ENCODE assay signal across 26 mouse cellular contexts in genomic region chr2:60234506-60234905, GRCm38 (mm10). TPM values are rescaled to one million over a fixed set of nuclear protein-coding genes. Genes with fewer than 3 reads are reported as not detected.
DNase-seq lines count a peak whose midpoint lies in the region; ATAC-seq and TF ChIP-seq lines count a peak whose summit lies in the region.
"Had no signal": no experiment of that assay in that cellular context is flagged by ENCODE, and none has a peak within 500 bp of the region (broad histone marks: within the 10 kb centered on the region; RNA-seq: fewer than 3 reads in every experiment).

No protein-coding gene starts in this region.

- 81% methylated on average over 7 of the region's 7 CpGs for whole genome bisulfite sequencing in lung, postnatal 0 days

- H3K27ac ChIP-seq in lung, postnatal 0 days (ENCODE audit: low read length): no peak overlapping the region
- H3K27ac ChIP-seq: forebrain, embryonic 10.5 days; gastrocnemius, adult 2 months; heart, embryonic 13.5 days; hindbrain, embryonic 14.5 days; hindbrain, postnatal 0 days had no signal

- ATAC-seq in lung, postnatal 0 days: no peak
- ATAC-seq: activated CD4-positive, CD25-positive, alpha-beta regulatory T cell, adult 4 months; CD4-positive, CD25-positive, alpha-beta regulatory T cell, adult 4 months; forebrain, embryonic 14.5 days; forebrain, postnatal 0 days; hindbrain, postnatal 0 days; inflammation-experienced regulatory T-cells, adult 6 months; intestine, embryonic 16.5 days had no signal

- no peak for TF ChIP-seq CTCF in lung, postnatal 0 days (IDR thresholded peaks at IDR 0.05)

- H3K4me1 ChIP-seq in lung, postnatal 0 days (ENCODE audit: insufficient read depth, low read depth, low read length): no peaks in the 10 kb centered on the region
- H3K4me1 ChIP-seq: forebrain, embryonic 10.5 days had no signal

- peaks cover 41% of the 10 kb centered on the region for H3K36me3 ChIP-seq in lung, postnatal 0 days (ENCODE audit: insufficient read depth, low read length)
- H3K36me3 ChIP-seq in splenic B cell, adult 2 months (ENCODE audit: control insufficient read depth, insufficient read depth, low read length, poor library complexity, severe bottlenecking): peaks cover 22% of the 10 kb centered on the region; the same call in 1 of the 2 replicates

- H3K9me3 ChIP-seq in lung, postnatal 0 days (ENCODE audit: low read length): no peaks in the 10 kb centered on the region
- H3K9me3 ChIP-seq: forebrain, embryonic 10.5 days; G1E; heart, embryonic 13.5 days had no signal

- no peak overlapping the region for H3K4me2 ChIP-seq in lung, postnatal 0 days (replicated peaks; ENCODE audit: low read depth, low read length)
- H3K4me2 ChIP-seq: heart, embryonic 13.5 days; hindbrain, embryonic 14.5 days had no signal

- TF ChIP-seq EP300 in lung, postnatal 0 days (IDR thresholded peaks at IDR 0.05): no peak

- H3K9ac ChIP-seq in lung, postnatal 0 days (replicated peaks; ENCODE audit: low read depth): no peak overlapping the region
- H3K9ac ChIP-seq: forebrain, postnatal 0 days; heart, embryonic 13.5 days; hindbrain, embryonic 14.5 days had no signal

- DNase-seq in lung, postnatal 0 days (ENCODE audit: low spot score): peak; percentile 10
- no peak for DNase-seq in lung, postnatal 36 days
- DNase-seq in MN1 (ENCODE audit: low spot score): peak; percentile 47
- DNase-seq in splenic B cell, adult 2 months (ENCODE audit: low read depth, low spot score): peak; percentile 19
- DNase-seq in cerebellum, postnatal 4 days (ENCODE audit: low spot score in 2 of 2): no peak
- no peak for DNase-seq in adrenal gland, adult 2 months
- DNase-seq: adrenal gland, postnatal 14 days; cerebellum, adult 11-12 months; cerebellum, adult 8-10 months; cerebellum, postnatal 36 days; forebrain, postnatal 0 days; gastrocnemius, adult 2 months; gastrocnemius, postnatal 14 days; heart, adult 18-20 months; heart, postnatal 4 days; kidney, adult 18-20 months had no signal

- no peak overlapping the region for H3K4me3 ChIP-seq in lung, postnatal 0 days (ENCODE audit: low read depth, low read length)
- H3K4me3 ChIP-seq: forebrain, embryonic 10.5 days; gastrocnemius, adult 2 months; heart, embryonic 13.5 days had no signal

- no peaks in the 10 kb centered on the region for H3K27me3 ChIP-seq in lung, postnatal 0 days (replicated peaks; ENCODE audit: insufficient read depth, low read length)
- H3K27me3 ChIP-seq in splenic B cell, adult 2 months (ENCODE audit: control insufficient read depth, insufficient read depth, low read length, poor library complexity, severe bottlenecking): no peaks in the 10 kb centered on the region
- H3K27me3 ChIP-seq: heart, embryonic 13.5 days had no signal

RNA-seq across cellular contexts. Expression of gene March7, which starts 24.8 kb away (rescaled TPM):
- 46.8 and 64.1 TPM in 2 replicates for polyA plus RNA-seq in lung, postnatal 0 days (2015; fragmentation: Nextera tagmentation; extraction: Ambion mirVana)
- total RNA-seq in adrenal gland, adult 2 months (2021): 10 to 100 TPM; 35.6 to 44.2 TPM
- 3.7 and 4.7 TPM in 2 replicates for polyA plus RNA-seq in adrenal gland, adult 2 months (2012; rRNA removed)

RNA-seq across cellular contexts. Expression of gene Baz2b, which starts 24.9 kb away (rescaled TPM):
- polyA plus RNA-seq in lung, postnatal 0 days (2015; fragmentation: Nextera tagmentation; extraction: Ambion mirVana): 63.0 and 64.9 TPM in 2 replicates
- total RNA-seq in adrenal gland, adult 2 months (2021): 10 to 100 TPM; 60.3 to 86.8 TPM
- 7.8 and 11.9 TPM in 2 replicates for polyA plus RNA-seq in adrenal gland, adult 2 months (2012; rRNA removed)

RNA-seq across cellular contexts. Expression of gene Cd302, which starts 49.8 kb away (rescaled TPM):
- 74.9 and 87.1 TPM in 2 replicates for polyA plus RNA-seq in lung, postnatal 0 days (2015; fragmentation: Nextera tagmentation; extraction: Ambion mirVana)
- total RNA-seq in adrenal gland, adult 2 months (2021): 10 to 100 TPM; 32.0 to 44.6 TPM
- polyA plus RNA-seq in adrenal gland, adult 2 months (2012; rRNA removed): 10.1 and 16.7 TPM in 2 replicates
- total RNA-seq: G1E had no signal
- polyA plus RNA-seq: G1E had no signal

Comparison
In these comparisons a context has a peak if more than half of its experiments do, and no peak if none do; other contexts are left out.
1. DNase-seq: peak in lung, postnatal 0 days (single experiment), MN1 (single experiment) and splenic B cell, adult 2 months (single experiment); none in lung, postnatal 36 days (single experiment), cerebellum, postnatal 4 days (0 of 2) and adrenal gland, adult 2 months (single experiment).